ENCODE assay signal across 10 mouse cellular contexts in the genomic region with DNA sequence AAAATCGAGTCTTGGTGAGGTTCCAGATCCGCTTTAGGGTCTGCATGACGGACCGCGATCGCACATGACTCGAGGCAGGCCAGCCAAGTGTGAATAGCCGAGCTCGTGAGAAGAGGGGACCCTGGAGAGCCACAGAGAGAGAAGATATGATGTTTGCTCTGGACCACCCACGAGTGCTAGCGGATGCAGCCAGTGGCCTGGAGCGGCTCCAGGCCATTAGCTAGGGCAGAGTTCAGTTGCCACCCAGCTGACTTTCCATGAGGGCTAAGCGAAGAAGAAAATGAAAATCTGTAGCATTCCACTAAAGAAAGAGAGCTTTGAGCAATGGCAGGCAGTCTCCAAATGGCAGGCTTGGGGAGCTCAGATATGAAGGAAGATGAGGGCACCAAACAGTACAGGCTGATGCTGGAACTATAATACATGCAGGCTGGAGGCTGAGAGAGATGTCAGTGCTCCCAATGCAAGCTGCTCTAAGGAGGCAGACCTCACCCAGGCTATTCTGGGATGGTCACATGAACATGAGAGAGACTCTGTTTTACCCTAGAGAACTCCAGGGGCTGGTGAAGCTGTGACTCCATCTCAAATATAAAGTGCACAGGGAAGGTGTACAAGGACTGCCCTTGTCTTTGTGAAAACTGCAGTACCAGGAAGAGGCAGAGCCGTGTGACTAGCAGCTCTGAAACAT. TPM values are rescaled to one million over a fixed set of nuclear protein-coding genes. Genes with fewer than 3 reads are reported as not detected.
A peak's percentile ranks its signal among the peaks of the same experiment; 100 is the strongest.
DNase-seq lines count a peak whose midpoint lies in the region; ATAC-seq and TF ChIP-seq lines count a peak whose summit lies in the region.
"Had no signal": no experiment of that assay in that cellular context is flagged by ENCODE, and none has a peak within 500 bp of the region (broad histone marks: within the 10 kb centered on the region; RNA-seq: fewer than 3 reads in every experiment).

No protein-coding gene starts in this region.

- WGBS in cerebellum, adult 2 months = 58% methylated on average over 14 of the region's 14 CpGs
- WGBS in liver, postnatal 0 days (ENCODE audit: insufficient replicate concordance) = 76% methylated on average over 14 of the region's 14 CpGs
- WGBS in liver, embryonic 12.5 days (ENCODE audit: insufficient replicate concordance) = 83% methylated on average over 14 of the region's 14 CpGs
- 28% methylated on average over 14 of the region's 14 CpGs for WGBS in neural tube, embryonic 14.5 days

- TF ChIP-seq POLR2A in cerebellum, adult 2 months (IDR thresholded peaks at IDR 0.05; ENCODE audit: borderline replicate concordance, insufficient read depth, low read length) = no peak

- no peak for ATAC-seq in liver, postnatal 0 days
- no peak for ATAC-seq in liver, embryonic 12.5 days
- no peak for ATAC-seq in neural tube, embryonic 14.5 days (ENCODE audit: low read depth)
- no peak for ATAC-seq in erythroblast, adult 5-6 weeks (replicated peaks; ENCODE audit: low FRiP score, poor library complexity, severe bottlenecking)

- peaks cover 9% of the 10 kb centered on the region; the same call in 1 of the 2 replicates for H3K36me3 ChIP-seq in liver, postnatal 0 days (replicated peaks; ENCODE audit: insufficient read depth, low read length)
- peaks cover 68% of the 10 kb centered on the region for H3K36me3 ChIP-seq in liver, embryonic 12.5 days
- H3K36me3 ChIP-seq in neural tube, embryonic 14.5 days (ENCODE audit: control insufficient read depth, insufficient read depth, low read length) = no peaks in the 10 kb centered on the region
- H3K36me3 ChIP-seq: embryonic facial prominence, embryonic 12.5 days; neural tube, embryonic 12.5 days had no signal

- H3K27me3 ChIP-seq in cerebellum, adult 2 months (ENCODE audit: control insufficient read depth, insufficient read depth, low read length) = no peaks in the 10 kb centered on the region
- H3K27me3 ChIP-seq in liver, postnatal 0 days (ENCODE audit: insufficient read depth, low read length) = no peaks in the 10 kb centered on the region
- no peaks in the 10 kb centered on the region for H3K27me3 ChIP-seq in liver, embryonic 12.5 days (replicated peaks)
- H3K27me3 ChIP-seq in neural tube, embryonic 14.5 days (ENCODE audit: control insufficient read depth, insufficient read depth, low read length) = no peaks in the 10 kb centered on the region
- H3K27me3 ChIP-seq: embryonic facial prominence, embryonic 12.5 days; neural tube, embryonic 12.5 days had no signal

- DNase-seq in cerebellum, adult 11 months = peak; percentile 31
- no peak for DNase-seq in cerebellum, adult 2 months
- no peak for DNase-seq in liver, postnatal 0 days
- peak; percentile 68 for DNase-seq in kidney, adult 11 months
- no peak for DNase-seq in ovary, postnatal 10 days (ENCODE audit: low spot score)

- no peak overlapping the region for H3K27ac ChIP-seq in cerebellum, adult 2 months (ENCODE audit: insufficient read depth, low read length)
- H3K27ac ChIP-seq in liver, postnatal 0 days (ENCODE audit: low read depth) = peak overlapping the region; percentile 51
- no peak overlapping the region for H3K27ac ChIP-seq in liver, embryonic 12.5 days
- H3K27ac ChIP-seq in neural tube, embryonic 14.5 days (ENCODE audit: low read depth, low read length) = peak overlapping the region; percentile 13; the same call in 1 of the 2 replicates
- H3K27ac ChIP-seq: embryonic facial prominence, embryonic 12.5 days; neural tube, embryonic 12.5 days had no signal

- H3K4me1 ChIP-seq in cerebellum, adult 2 months (ENCODE audit: control insufficient read depth, insufficient read depth, low read length) = peaks cover 67% of the 10 kb centered on the region
- peaks cover 41% of the 10 kb centered on the region for H3K4me1 ChIP-seq in liver, postnatal 0 days (ENCODE audit: insufficient read depth)
- peaks cover 86% of the 10 kb centered on the region for H3K4me1 ChIP-seq in liver, embryonic 12.5 days
- H3K4me1 ChIP-seq in neural tube, embryonic 14.5 days (ENCODE audit: control insufficient read depth, insufficient read depth, low read length) = peaks cover 55% of the 10 kb centered on the region

- no peak overlapping the region for H3K9ac ChIP-seq in liver, postnatal 0 days (replicated peaks)
- H3K9ac ChIP-seq in liver, embryonic 12.5 days = no peak overlapping the region
- H3K9ac ChIP-seq in neural tube, embryonic 14.5 days (replicated peaks; ENCODE audit: low read depth, low read length) = no peak overlapping the region
- H3K9ac ChIP-seq: embryonic facial prominence, embryonic 12.5 days; neural tube, embryonic 12.5 days had no signal

- H3K4me3 ChIP-seq in cerebellum, adult 2 months (replicated peaks; ENCODE audit: insufficient read depth, low read depth, low read length) = no peak overlapping the region
- H3K4me3 ChIP-seq in liver, postnatal 0 days (ENCODE audit: low read depth, low read length) = no peak overlapping the region
- H3K4me3 ChIP-seq in liver, embryonic 12.5 days = no peak overlapping the region
- no peak overlapping the region for H3K4me3 ChIP-seq in neural tube, embryonic 14.5 days (ENCODE audit: low read depth, low read length)
- H3K4me3 ChIP-seq: embryonic facial prominence, embryonic 12.5 days; neural tube, embryonic 12.5 days had no signal

- TF ChIP-seq CTCF in cerebellum, adult 2 months (IDR thresholded peaks at IDR 0.05; ENCODE audit: borderline replicate concordance, insufficient read depth, low read depth, low read length) = no peak
- no peak for TF ChIP-seq CTCF in liver, postnatal 0 days (IDR thresholded peaks at IDR 0.05; ENCODE audit: low read depth)

- no peak for TF ChIP-seq EP300 in liver, postnatal 0 days (IDR thresholded peaks at IDR 0.05; ENCODE audit: low read depth)

- no peak overlapping the region for H3K4me2 ChIP-seq in liver, postnatal 0 days (ENCODE audit: low read depth, low read length)
- no peak overlapping the region for H3K4me2 ChIP-seq in liver, embryonic 12.5 days
- H3K4me2 ChIP-seq in neural tube, embryonic 14.5 days (ENCODE audit: low read depth, low read length) = no peak overlapping the region
- H3K4me2 ChIP-seq: embryonic facial prominence, embryonic 12.5 days; neural tube, embryonic 12.5 days had no signal

- H3K9me3 ChIP-seq in liver, postnatal 0 days (ENCODE audit: low read length) = no peaks in the 10 kb centered on the region
- no peaks in the 10 kb centered on the region for H3K9me3 ChIP-seq in liver, embryonic 12.5 days (replicated peaks)
- no peaks in the 10 kb centered on the region for H3K9me3 ChIP-seq in neural tube, embryonic 14.5 days (ENCODE audit: control insufficient read depth, low read length)
- H3K9me3 ChIP-seq: embryonic facial prominence, embryonic 12.5 days; neural tube, embryonic 12.5 days had no signal

RNA-seq across cellular contexts. Expression of a gene that starts 17.3 kb away (rescaled TPM):
- 47.3 and 56.6 TPM in 2 replicates for polyA plus RNA-seq in cerebellum, adult 2 months (2012; rRNA removed)
- 16.3 and 18.6 TPM in 2 replicates for polyA plus RNA-seq in liver, postnatal 0 days (2015; fragmentation: Nextera tagmentation; extraction: Ambion mirVana)
- 24.8 and 25.4 TPM in 2 replicates for polyA plus RNA-seq in liver, embryonic 12.5 days (2016; fragmentation: Nextera tagmentation; extraction: Ambion mirVana)
- polyA plus RNA-seq in neural tube, embryonic 14.5 days (2014; fragmentation: Nextera tagmentation; extraction: Ambion mirVana) = 14.8 and 18.5 TPM in 2 replicates
- 199 and 213 TPM in 2 replicates for total RNA-seq in erythroblast, adult 5-6 weeks (2015; ENCODE audit: low replicate concordance)
- 147 and 161 TPM in 2 replicates for total RNA-seq in erythroblast, adult 5-6 weeks (2017; ENCODE audit: low replicate concordance)

RNA-seq across cellular contexts. Expression of a gene that starts 17.6 kb away (rescaled TPM):
- polyA plus RNA-seq in cerebellum, adult 2 months (2012; rRNA removed) = 1.8 and 2.0 TPM in 2 replicates
- polyA plus RNA-seq in liver, postnatal 0 days (2015; fragmentation: Nextera tagmentation; extraction: Ambion mirVana) = 0.75 and 0.84 TPM in 2 replicates
- polyA plus RNA-seq in liver, embryonic 12.5 days (2016; fragmentation: Nextera tagmentation; extraction: Ambion mirVana) = 2.0 and 2.1 TPM in 2 replicates
- polyA plus RNA-seq in neural tube, embryonic 14.5 days (2014; fragmentation: Nextera tagmentation; extraction: Ambion mirVana) = 0.62 and 1.3 TPM in 2 replicates
- 3.8 and 10.4 TPM in 2 replicates for total RNA-seq in erythroblast, adult 5-6 weeks (2015; ENCODE audit: low replicate concordance)
- total RNA-seq in erythroblast, adult 5-6 weeks (2017; ENCODE audit: low replicate concordance) = 15.2 and 21.7 TPM in 2 replicates

RNA-seq across cellular contexts. Expression of a gene that starts 41.2 kb away (rescaled TPM):
- polyA plus RNA-seq in cerebellum, adult 2 months (2012; rRNA removed) = 43.7 and 47.3 TPM in 2 replicates
- 3.1 and 3.4 TPM in 2 replicates for polyA plus RNA-seq in liver, postnatal 0 days (2015; fragmentation: Nextera tagmentation; extraction: Ambion mirVana)
- 7.3 and 8.4 TPM in 2 replicates for polyA plus RNA-seq in liver, embryonic 12.5 days (2016; fragmentation: Nextera tagmentation; extraction: Ambion mirVana)
- 21.6 and 26.5 TPM in 2 replicates for polyA plus RNA-seq in neural tube, embryonic 14.5 days (2014; fragmentation: Nextera tagmentation; extraction: Ambion mirVana)
- 2.7 and 3.8 TPM in 2 replicates for total RNA-seq in erythroblast, adult 5-6 weeks (2015; ENCODE audit: low replicate concordance)
- total RNA-seq in erythroblast, adult 5-6 weeks (2017; ENCODE audit: low replicate concordance) = 0.84 TPM in 1 of 2 replicates, not detected in the other

RNA-seq across cellular contexts. Expression of a gene that starts 41.3 kb away (rescaled TPM):
- polyA plus RNA-seq in cerebellum, adult 2 months (2012; rRNA removed) = 24.1 and 25.4 TPM in 2 replicates
- polyA plus RNA-seq in liver, postnatal 0 days (2015; fragmentation: Nextera tagmentation; extraction: Ambion mirVana) = 14.0 and 15.1 TPM in 2 replicates
- polyA plus RNA-seq in liver, embryonic 12.5 days (2016; fragmentation: Nextera tagmentation; extraction: Ambion mirVana) = 35.0 and 36.3 TPM in 2 replicates
- polyA plus RNA-seq in neural tube, embryonic 14.5 days (2014; fragmentation: Nextera tagmentation; extraction: Ambion mirVana) = 23.2 and 27.7 TPM in 2 replicates
- total RNA-seq in erythroblast, adult 5-6 weeks (2015; ENCODE audit: low replicate concordance) = 1.7 and 1.9 TPM in 2 replicates
- 5.2 and 6.0 TPM in 2 replicates for total RNA-seq in erythroblast, adult 5-6 weeks (2017; ENCODE audit: low replicate concordance)

Comparison
In these comparisons a context has a peak if more than half of its experiments do, and no peak if none do; other contexts are left out.
1. DNase-seq: peak in cerebellum, adult 11 months (single experiment) and kidney, adult 11 months (single experiment); none in cerebellum, adult 2 months (0 of 2), liver, postnatal 0 days (single experiment) and ovary, postnatal 10 days (single experiment).
2. H3K27ac ChIP-seq: peak in liver, postnatal 0 days (single experiment) and neural tube, embryonic 14.5 days (single experiment); none in cerebellum, adult 2 months (single experiment) and liver, embryonic 12.5 days (single experiment).